Mouse (Mus musculus): ENCODE measurements around the gene Ms4a4b. TPM values are rescaled to one million over a fixed set of nuclear protein-coding genes. Genes with fewer than 3 reads are reported as not detected.
"Not testable (repeated sequence)": the region's sequence is repeated elsewhere in the genome, so short reads cannot be mapped to it uniquely, and the experiment has no call there.

Ms4a4b gene
- polyA plus RNA-seq, 1 experiment, result not detected

GRCm38 (mm10) chr19:11414084-11414483, 29.3 kb upstream of the Ms4a4b start:
- Histone ChIP-seq H3K36me3 (ENCODE audit: control insufficient read depth, insufficient read depth, low read length, poor library complexity, severe bottlenecking) (no peaks in the 10 kb centered on the region), H3K4me3 (ENCODE audit: low read depth, low read length) (no peak overlapping the region), H3K27me3 (ENCODE audit: control insufficient read depth, insufficient read depth, low read length, poor library complexity, severe bottlenecking) (no peaks in the 10 kb centered on the region), H3K27ac (ENCODE audit: insufficient read depth, low read length) (no peak overlapping the region), H3K9me3 (replicated peaks; ENCODE audit: control insufficient read depth, insufficient read depth, low read length, poor library complexity, severe bottlenecking) (no peaks in the 10 kb centered on the region), H3K9ac (ENCODE audit: low read depth, poor library complexity, severe bottlenecking) (no peak overlapping the region), H3K4me1 (ENCODE audit: control insufficient read depth, insufficient read depth, low read length) (no peaks in the 10 kb centered on the region)
- TF ChIP-seq CTCF (IDR thresholded peaks at IDR 0.05; ENCODE audit: low read depth, low read length) (no peak), EP300 (IDR thresholded peaks at IDR 0.05; ENCODE audit: insufficient read depth, low read depth, low read length) (no peak), POLR2A (IDR thresholded peaks at IDR 0.05; ENCODE audit: insufficient read depth, low read length) (no peak)

- no peak overlapping the region for H3K27ac ChIP-seq (ENCODE audit: insufficient read depth, low read length)
- H3K4me3 ChIP-seq (ENCODE audit: low read depth, low read length), result no peak overlapping the region
- no peaks in the 10 kb centered on the region for H3K36me3 ChIP-seq (ENCODE audit: control insufficient read depth, insufficient read depth, low read length, poor library complexity, severe bottlenecking)
- no peaks in the 10 kb centered on the region for H3K4me1 ChIP-seq (ENCODE audit: control insufficient read depth, insufficient read depth, low read length)
- no peaks in the 10 kb centered on the region for H3K27me3 ChIP-seq (ENCODE audit: control insufficient read depth, insufficient read depth, low read length, poor library complexity, severe bottlenecking)
- H3K9me3 ChIP-seq (replicated peaks; ENCODE audit: control insufficient read depth, insufficient read depth, low read length, poor library complexity, severe bottlenecking), result no peaks in the 10 kb centered on the region
- H3K9ac ChIP-seq (ENCODE audit: low read depth, poor library complexity, severe bottlenecking), result no peak overlapping the region
- TF ChIP-seq CTCF (IDR thresholded peaks at IDR 0.05; ENCODE audit: low read depth, low read length) (no peak), EP300 (IDR thresholded peaks at IDR 0.05; ENCODE audit: insufficient read depth, low read depth, low read length) (no peak), POLR2A (IDR thresholded peaks at IDR 0.05; ENCODE audit: insufficient read depth, low read length) (no peak)
These were observed 27.8 kb upstream of the Ms4a4b start for GRCm38 (mm10) chr19:11415581-11415980.

- not testable (repeated sequence) for H3K9me3 ChIP-seq (replicated peaks; ENCODE audit: control insufficient read depth, insufficient read depth, low read length, poor library complexity, severe bottlenecking); H3K27me3 ChIP-seq (ENCODE audit: control insufficient read depth, insufficient read depth, low read length, poor library complexity, severe bottlenecking); H3K36me3 ChIP-seq (ENCODE audit: control insufficient read depth, insufficient read depth, low read length, poor library complexity, severe bottlenecking); H3K4me1 ChIP-seq (ENCODE audit: control insufficient read depth, insufficient read depth, low read length); H3K9ac ChIP-seq (ENCODE audit: low read depth, poor library complexity, severe bottlenecking); H3K27ac ChIP-seq (ENCODE audit: insufficient read depth, low read length); H3K4me3 ChIP-seq (ENCODE audit: low read depth, low read length)
These were observed 24.5 kb upstream of the Ms4a4b start for GRCm38 (mm10) chr19:11418865-11419264.

- not testable (repeated sequence) for H3K9me3 ChIP-seq (replicated peaks; ENCODE audit: control insufficient read depth, insufficient read depth, low read length, poor library complexity, severe bottlenecking); H3K27ac ChIP-seq (ENCODE audit: insufficient read depth, low read length); H3K27me3 ChIP-seq (ENCODE audit: control insufficient read depth, insufficient read depth, low read length, poor library complexity, severe bottlenecking); H3K9ac ChIP-seq (ENCODE audit: low read depth, poor library complexity, severe bottlenecking); H3K36me3 ChIP-seq (ENCODE audit: control insufficient read depth, insufficient read depth, low read length, poor library complexity, severe bottlenecking); H3K4me3 ChIP-seq (ENCODE audit: low read depth, low read length); H3K4me1 ChIP-seq (ENCODE audit: control insufficient read depth, insufficient read depth, low read length)
These were observed 12.1 kb upstream of the Ms4a4b start for GRCm38 (mm10) chr19:11431209-11431608.

GRCm38 (mm10) chr19:11435058-11435834, 8.1 kb upstream of the Ms4a4b start:
- Histone ChIP-seq H3K36me3 (ENCODE audit: control insufficient read depth, insufficient read depth, low read length, poor library complexity, severe bottlenecking) (no peaks in the 10 kb centered on the region), H3K9me3 (replicated peaks; ENCODE audit: control insufficient read depth, insufficient read depth, low read length, poor library complexity, severe bottlenecking) (no peaks in the 10 kb centered on the region), H3K4me1 (ENCODE audit: control insufficient read depth, insufficient read depth, low read length) (no peaks in the 10 kb centered on the region), H3K27ac (ENCODE audit: insufficient read depth, low read length) (no peak overlapping the region), H3K9ac (ENCODE audit: low read depth, poor library complexity, severe bottlenecking) (no peak overlapping the region), H3K4me3 (ENCODE audit: low read depth, low read length) (no peak overlapping the region), H3K27me3 (ENCODE audit: control insufficient read depth, insufficient read depth, low read length, poor library complexity, severe bottlenecking) (no peaks in the 10 kb centered on the region)
- TF ChIP-seq POLR2A (IDR thresholded peaks at IDR 0.05; ENCODE audit: insufficient read depth, low read length), result no peak
- TF ChIP-seq EP300 (IDR thresholded peaks at IDR 0.05; ENCODE audit: insufficient read depth, low read depth, low read length), result no peak
- no peak for TF ChIP-seq CTCF (IDR thresholded peaks at IDR 0.05; ENCODE audit: low read depth, low read length)

GRCm38 (mm10) chr19:11443964-11444363, 611 bp downstream of the Ms4a4b start:
- Histone ChIP-seq H3K36me3 (ENCODE audit: control insufficient read depth, insufficient read depth, low read length, poor library complexity, severe bottlenecking) (no peaks in the 10 kb centered on the region), H3K27me3 (ENCODE audit: control insufficient read depth, insufficient read depth, low read length, poor library complexity, severe bottlenecking) (no peaks in the 10 kb centered on the region), H3K27ac (ENCODE audit: insufficient read depth, low read length) (no peak overlapping the region), H3K4me1 (ENCODE audit: control insufficient read depth, insufficient read depth, low read length) (no peaks in the 10 kb centered on the region), H3K9me3 (replicated peaks; ENCODE audit: control insufficient read depth, insufficient read depth, low read length, poor library complexity, severe bottlenecking) (no peaks in the 10 kb centered on the region), H3K9ac (ENCODE audit: low read depth, poor library complexity, severe bottlenecking) (no peak overlapping the region), H3K4me3 (ENCODE audit: low read depth, low read length) (no peak overlapping the region)
- TF ChIP-seq CTCF (IDR thresholded peaks at IDR 0.05; ENCODE audit: low read depth, low read length) (no peak), EP300 (IDR thresholded peaks at IDR 0.05; ENCODE audit: insufficient read depth, low read depth, low read length) (no peak), POLR2A (IDR thresholded peaks at IDR 0.05; ENCODE audit: insufficient read depth, low read length) (no peak)

All from ES-Bruce4 (cell line).